Mouse (Mus musculus) megakaryocyte, embryonic 14.5 days (primary cell): Measurements from ENCODE around the gene Zfp664. TPM values are rescaled to one million over a fixed set of nuclear protein-coding genes. Genes with fewer than 3 reads are reported as not detected.
A peak's percentile ranks its signal among the peaks of the same experiment; 100 is the strongest.

Source experiments
- H3K27me3 ChIP-seq: replicated peaks from 2 replicates; pipeline ENCODE3; 2012; ENCODE audit warnings: inconsistent platforms
- H3K36me3 ChIP-seq: replicated peaks from 2 replicates; pipeline ENCODE3; 2012; ENCODE audit warnings: low read length, inconsistent platforms, mixed read lengths
- H3K4me1 ChIP-seq: 2 replicates; pipeline ENCODE4 v1.6.1; 2012; ENCODE audit warnings: inconsistent platforms
- H3K4me3 ChIP-seq: replicated peaks from 2 replicates; pipeline ENCODE3; 2012; ENCODE audit warnings: moderate library complexity, mild to moderate bottlenecking, inconsistent platforms
- H3K9me3 ChIP-seq: 2 replicates; pipeline ENCODE4 v1.6.1; 2012; ENCODE audit warnings: inconsistent platforms
- FLI1 ChIP-seq: IDR thresholded peaks from 2 replicates; pipeline ENCODE4 v1.6.1; 2012; ENCODE audit warnings: low read length, inconsistent platforms, mixed read lengths
- GATA1 ChIP-seq: IDR thresholded peaks from 3 replicates; pipeline ENCODE4 v1.6.1; 2012; ENCODE audit warnings: mixed read lengths, low read length, inconsistent platforms, borderline replicate concordance
- polyA plus RNA-seq: library from polyadenylated mRNA; stranded (reverse); fragments of >175 nt; gene quantifications from 2 replicates; pipeline ENCODE4 v1.2.3, GENCODE M21; 2012; ENCODE audit warnings: low replicate concordance; ENCODE audit not compliant: insufficient read depth

Gene Zfp664
- polyA plus RNA-seq, 1 experiment: 9.9 TPM

DNA sequence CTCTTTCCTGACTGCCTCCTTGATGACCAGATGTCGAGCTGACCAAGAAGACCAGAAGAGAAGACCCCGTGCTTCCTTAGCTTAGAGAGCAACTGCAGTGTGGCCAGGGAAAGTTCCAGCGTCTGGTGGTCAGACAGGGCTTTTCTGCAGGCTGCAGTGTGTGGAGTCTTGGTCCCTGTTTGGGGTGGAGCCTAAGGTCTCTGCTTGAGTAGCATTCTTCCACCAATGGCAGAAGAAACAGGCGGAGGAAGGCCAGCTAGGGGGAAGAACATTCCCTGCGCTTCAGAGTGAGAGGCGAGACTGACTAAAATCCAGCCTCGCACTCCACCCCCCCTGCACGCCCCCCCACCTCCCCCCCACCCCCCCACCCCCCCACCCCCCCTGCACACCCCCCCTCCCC is 33.6 kb downstream of the Zfp664 start:
- Histone ChIP-seq H3K4me3 (no peak overlapping the region), H3K27me3 (peaks cover 30% of the 10 kb centered on the region), H3K36me3 (no peaks in the 10 kb centered on the region), H3K9me3 (no peaks in the 10 kb centered on the region), H3K4me1 (peaks cover 38% of the 10 kb centered on the region)
- TF ChIP-seq GATA1: no peak
- no peak for TF ChIP-seq FLI1

DNA sequence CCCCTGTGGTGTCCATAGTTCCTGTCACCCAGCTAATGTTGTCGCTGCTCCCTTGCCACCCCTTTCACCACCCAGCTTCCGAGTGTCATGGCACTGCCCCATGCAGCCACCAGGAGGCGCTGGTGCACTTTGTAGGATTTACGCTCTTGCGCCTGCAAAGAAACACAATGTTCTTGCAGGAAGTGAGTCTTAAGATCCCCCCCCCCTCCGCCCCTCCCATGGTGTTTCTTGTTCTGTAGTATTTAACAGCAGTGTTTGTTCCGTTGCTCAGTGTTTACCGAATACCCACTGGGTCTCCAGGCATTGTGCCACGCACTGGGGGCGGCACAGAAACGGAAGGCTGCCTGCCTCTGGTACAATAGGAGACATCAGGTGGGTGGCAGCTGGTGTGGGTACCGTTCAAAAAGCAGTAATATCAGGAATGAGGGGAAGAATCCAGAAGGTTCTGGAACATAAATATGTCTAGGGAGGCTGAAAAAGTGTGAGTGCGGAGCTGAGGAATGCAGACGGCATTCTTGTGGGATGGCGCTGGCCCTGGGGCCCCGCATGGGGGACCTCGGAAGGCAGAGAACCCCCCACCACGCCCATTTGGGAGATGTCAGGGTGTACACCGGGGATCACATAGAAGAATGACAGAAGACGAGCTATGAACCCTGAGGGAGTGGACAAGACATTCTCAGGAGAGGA is 37.6 kb downstream of the Zfp664 start:
- Histone ChIP-seq H3K27me3 (peaks cover 54% of the 10 kb centered on the region), H3K36me3 (no peaks in the 10 kb centered on the region), H3K4me3 (peak overlapping the region; percentile 76), H3K4me1 (peaks cover 21% of the 10 kb centered on the region), H3K9me3 (peaks cover 4% of the 10 kb centered on the region)
- no peak for TF ChIP-seq GATA1

DNA sequence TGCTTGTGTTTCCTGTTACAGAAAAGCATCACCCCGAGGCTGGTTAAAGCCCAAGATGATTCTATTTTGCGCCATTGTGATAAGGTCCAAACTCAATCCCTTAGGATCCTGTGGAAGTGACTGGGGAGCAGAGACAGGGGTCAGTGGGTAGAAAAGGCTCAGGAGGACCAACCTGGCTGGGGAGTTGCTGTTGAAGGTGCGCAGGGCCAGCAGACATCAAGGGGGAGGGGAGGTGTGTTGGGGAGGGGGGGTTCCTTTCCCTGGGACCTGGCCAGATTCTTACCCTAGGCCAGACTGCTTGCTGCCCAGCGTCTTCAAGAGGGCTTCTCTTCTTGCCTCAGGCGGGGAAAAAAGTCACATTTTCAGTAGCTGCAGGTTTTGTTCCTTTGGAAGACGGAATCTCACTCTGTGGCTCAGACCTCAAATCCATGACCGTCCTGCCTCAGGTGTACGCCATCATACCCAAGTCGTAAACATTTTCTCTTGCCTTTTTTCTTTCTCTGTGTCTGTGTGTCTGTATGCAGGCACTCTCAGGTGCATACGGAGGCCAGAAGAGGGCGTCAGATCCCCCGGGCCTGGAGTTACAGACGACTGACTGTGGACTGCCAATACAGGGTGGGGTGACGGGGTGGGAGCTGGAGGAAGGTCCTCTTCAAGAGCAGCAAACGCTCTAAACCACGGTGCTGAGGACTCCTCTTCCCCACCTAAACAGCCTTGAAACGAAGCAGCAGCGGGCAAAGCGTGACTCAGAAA is 38.4 kb downstream of the Zfp664 start:
- Histone ChIP-seq H3K4me1 (peaks cover 21% of the 10 kb centered on the region), H3K9me3 (peaks cover 12% of the 10 kb centered on the region), H3K27me3 (peaks cover 58% of the 10 kb centered on the region), H3K36me3 (no peaks in the 10 kb centered on the region), H3K4me3 (no peak overlapping the region)
- TF ChIP-seq GATA1 (no peak), FLI1 (no peak)

DNA sequence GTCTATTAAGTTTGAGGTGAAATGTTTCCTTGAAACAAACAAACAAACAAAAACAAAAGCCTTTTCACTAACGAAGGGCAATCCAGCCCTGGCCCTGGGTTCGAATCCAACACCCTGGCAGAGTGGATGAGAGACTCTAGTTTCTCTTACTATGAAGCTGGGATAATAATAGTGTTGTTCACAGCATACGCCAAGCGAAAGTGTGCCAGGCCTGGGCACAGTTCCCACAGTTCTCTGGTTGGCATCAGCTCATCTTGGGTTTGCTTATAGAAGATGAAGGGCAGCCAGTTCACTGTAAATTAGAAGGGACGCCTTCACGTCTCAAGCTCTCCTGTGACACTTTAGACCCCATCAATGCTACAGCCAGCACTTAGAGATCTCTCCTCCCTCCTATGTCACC is 39.2 kb downstream of the Zfp664 start:
- H3K36me3 ChIP-seq: no peaks in the 10 kb centered on the region
- peaks cover 62% of the 10 kb centered on the region for H3K27me3 ChIP-seq
- peaks cover 18% of the 10 kb centered on the region for H3K9me3 ChIP-seq
- TF ChIP-seq FLI1: no peak
- TF ChIP-seq GATA1: no peak
- H3K4me3 ChIP-seq: no peak overlapping the region
- H3K4me1 ChIP-seq: peaks cover 21% of the 10 kb centered on the region

DNA sequence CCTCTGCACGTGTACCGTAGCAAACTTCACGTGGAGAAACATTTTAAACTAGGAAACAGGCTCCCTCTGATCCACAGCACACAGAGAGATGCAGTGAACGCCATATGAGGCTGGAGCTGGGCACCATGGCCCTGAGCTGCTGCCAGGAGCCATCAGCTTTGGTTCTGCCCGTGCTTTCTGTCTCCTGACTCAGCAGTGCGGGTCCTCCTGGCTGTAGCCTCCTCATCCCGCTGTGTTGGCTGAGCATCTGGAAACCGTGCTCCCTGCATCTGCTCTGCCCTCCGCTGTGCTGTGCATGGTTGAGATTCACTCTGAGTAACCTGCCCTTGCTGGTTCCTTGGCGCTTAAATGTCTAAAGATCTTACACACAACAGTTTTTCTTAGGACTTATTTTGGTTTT is 39.7 kb downstream of the Zfp664 start:
- no peaks in the 10 kb centered on the region for H3K36me3 ChIP-seq
- peaks cover 18% of the 10 kb centered on the region for H3K9me3 ChIP-seq
- TF ChIP-seq FLI1 (no peak), GATA1 (no peak)
- H3K4me3 ChIP-seq: no peak overlapping the region
- peaks cover 21% of the 10 kb centered on the region for H3K4me1 ChIP-seq
- peaks cover 62% of the 10 kb centered on the region for H3K27me3 ChIP-seq

DNA sequence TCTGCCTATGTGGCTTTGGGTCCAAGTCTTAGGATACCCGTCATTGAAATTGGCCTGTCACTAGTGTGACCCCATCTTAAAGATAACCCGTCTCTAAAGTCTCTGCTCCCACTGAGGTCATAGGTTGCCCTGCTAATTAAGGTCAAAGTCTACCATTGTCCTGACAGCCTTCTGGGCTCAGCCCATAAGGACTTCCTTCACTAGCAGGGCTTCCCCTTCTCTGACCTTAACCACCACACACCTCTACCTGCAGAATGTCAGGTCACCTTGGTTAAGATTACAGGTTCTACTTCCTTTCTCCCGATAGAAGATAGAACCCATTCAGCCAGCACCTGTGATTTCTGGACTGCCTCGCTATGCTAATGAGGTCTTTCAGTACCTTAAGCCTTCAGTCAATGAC is 41.4 kb downstream of the Zfp664 start:
- no peak overlapping the region for H3K4me3 ChIP-seq
- H3K4me1 ChIP-seq: peaks cover 16% of the 10 kb centered on the region
- TF ChIP-seq FLI1 (no peak), GATA1 (no peak)
- H3K36me3 ChIP-seq: no peaks in the 10 kb centered on the region
- peaks cover 64% of the 10 kb centered on the region for H3K27me3 ChIP-seq
- H3K9me3 ChIP-seq: peaks cover 18% of the 10 kb centered on the region

DNA sequence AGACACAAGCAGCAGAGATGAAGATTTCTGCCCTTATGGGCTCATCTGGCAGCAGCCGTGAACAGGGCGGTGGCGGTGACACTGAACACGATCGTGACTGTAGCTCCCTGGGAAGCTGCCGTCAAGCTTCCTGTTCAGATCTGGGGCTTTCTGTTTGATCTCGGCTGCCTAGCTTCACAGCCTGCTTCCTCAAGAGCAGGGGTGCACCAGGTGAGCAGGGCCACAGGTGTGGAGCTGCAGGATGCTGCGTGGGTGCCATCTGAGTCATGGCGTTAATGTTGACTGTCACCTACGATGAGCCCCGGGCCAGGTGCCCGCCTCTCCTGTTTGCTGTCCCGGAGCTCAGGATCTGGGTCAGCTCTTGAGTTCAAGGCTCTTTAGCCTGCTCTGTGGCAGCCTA is 44.4 kb downstream of the Zfp664 start:
- TF ChIP-seq GATA1 (no peak), FLI1 (no peak)
- H3K9me3 ChIP-seq: peaks cover 35% of the 10 kb centered on the region
- H3K4me3 ChIP-seq: no peak overlapping the region
- H3K4me1 ChIP-seq: peaks cover 9% of the 10 kb centered on the region
- H3K36me3 ChIP-seq: no peaks in the 10 kb centered on the region
- peaks cover 74% of the 10 kb centered on the region for H3K27me3 ChIP-seq

DNA sequence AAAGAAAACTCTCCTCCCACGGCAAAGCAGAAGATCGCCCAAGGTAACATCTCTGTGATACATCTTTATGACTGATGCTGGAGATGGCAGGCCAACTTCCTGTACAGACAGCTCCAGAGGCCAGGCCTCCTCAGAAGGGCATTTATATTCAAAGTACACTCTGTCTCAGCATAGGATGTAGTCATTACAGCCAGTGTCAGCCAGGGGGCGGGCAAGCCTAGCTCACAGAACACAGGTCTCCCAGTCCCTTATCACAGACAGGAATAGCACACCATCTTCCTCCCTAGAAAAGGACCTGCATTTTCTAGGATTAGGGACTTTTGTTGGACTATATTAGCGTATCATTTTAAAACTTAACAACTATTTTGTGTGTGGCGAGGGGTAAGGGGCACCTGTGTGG is 46.4 kb downstream of the Zfp664 start:
- Histone ChIP-seq H3K9me3 (peaks cover 35% of the 10 kb centered on the region), H3K27me3 (peaks cover 78% of the 10 kb centered on the region), H3K36me3 (no peaks in the 10 kb centered on the region), H3K4me1 (peaks cover 9% of the 10 kb centered on the region), H3K4me3 (no peak overlapping the region)
- no peak for TF ChIP-seq GATA1
- no peak for TF ChIP-seq FLI1

DNA sequence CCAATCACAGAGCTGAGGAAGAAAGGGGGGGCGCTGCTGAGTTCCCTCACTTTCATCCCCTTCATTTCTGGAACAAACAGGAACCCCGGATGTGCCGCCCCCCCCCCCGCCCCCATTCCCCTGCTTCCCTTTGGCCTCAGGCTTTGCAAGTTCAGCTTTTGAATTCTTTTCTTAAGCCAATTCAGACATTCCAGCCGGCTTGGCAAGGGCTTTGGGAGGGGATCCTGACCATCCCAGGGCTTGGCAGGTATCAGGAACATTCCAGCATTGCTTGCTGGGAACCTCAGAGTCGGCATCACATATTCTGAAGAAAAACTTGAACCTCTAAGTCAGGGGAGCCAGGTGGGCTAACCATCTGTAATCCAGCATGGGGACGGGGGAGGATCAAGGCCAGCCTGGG is 49.8 kb downstream of the Zfp664 start:
- peaks cover 9% of the 10 kb centered on the region for H3K4me1 ChIP-seq
- H3K9me3 ChIP-seq: peaks cover 21% of the 10 kb centered on the region
- no peaks in the 10 kb centered on the region for H3K36me3 ChIP-seq
- no peak for TF ChIP-seq GATA1
- no peak for TF ChIP-seq FLI1
- H3K4me3 ChIP-seq: no peak overlapping the region
- H3K27me3 ChIP-seq: peaks cover 76% of the 10 kb centered on the region

DNA sequence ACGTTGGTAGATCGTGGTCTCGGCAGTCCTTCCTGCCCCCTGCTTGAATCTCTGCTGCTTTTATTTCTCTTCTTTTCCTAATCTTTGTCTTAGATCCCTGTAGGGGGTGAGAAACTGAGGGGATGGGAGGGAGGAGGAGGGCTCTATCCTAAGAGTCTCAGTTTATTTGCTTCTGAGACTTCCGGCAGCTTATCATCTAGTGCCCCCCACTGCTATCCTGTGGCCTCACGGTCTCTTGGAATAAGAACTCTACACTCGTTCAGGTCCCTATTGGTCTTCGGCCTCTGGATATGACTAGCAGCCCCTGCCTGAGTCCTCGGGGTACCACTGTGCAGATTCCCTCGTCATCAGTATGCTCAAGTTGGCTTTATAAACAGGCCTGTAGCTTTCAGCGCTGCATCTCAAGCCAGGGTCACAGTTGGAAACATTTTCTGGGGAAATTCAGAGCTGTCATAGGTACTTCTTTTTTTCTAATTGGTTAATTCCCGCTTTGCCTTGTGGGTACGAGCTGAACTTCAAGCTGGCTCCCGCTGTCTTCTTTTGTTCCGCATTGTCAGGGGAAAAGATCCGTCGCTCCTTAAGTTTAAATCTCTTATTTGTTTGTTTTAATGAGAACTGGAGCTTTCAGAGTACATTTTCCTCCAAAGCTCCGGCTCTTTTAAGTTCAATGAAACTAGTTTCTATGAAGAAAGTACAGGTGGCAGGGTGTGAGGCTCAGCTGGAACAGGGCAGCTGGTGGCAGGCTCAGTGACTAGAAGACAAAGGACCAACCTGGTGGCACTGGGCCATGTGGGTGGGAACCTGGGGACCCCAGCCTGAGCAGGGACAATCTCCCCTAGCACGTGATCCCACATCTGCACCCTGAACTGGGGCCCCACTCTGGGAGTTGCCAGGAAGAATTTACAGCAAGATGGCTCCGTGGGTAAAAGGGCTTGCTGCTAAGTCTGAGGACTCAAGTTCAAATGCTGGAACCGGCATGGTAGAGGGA is 50.7 kb downstream of the Zfp664 start:
- H3K9me3 ChIP-seq: peaks cover 27% of the 10 kb centered on the region
- H3K4me1 ChIP-seq: peaks cover 9% of the 10 kb centered on the region
- no peak for TF ChIP-seq FLI1
- TF ChIP-seq GATA1: no peak
- H3K36me3 ChIP-seq: no peaks in the 10 kb centered on the region
- peaks cover 76% of the 10 kb centered on the region for H3K27me3 ChIP-seq
- H3K4me3 ChIP-seq: no peak overlapping the region
